Mouse (Mus musculus) embryo, embryonic 9.5 days (tissue): Measurements from ENCODE around the gene Myo3a.

ENCODE experiments used
- DNase-seq: peaks from one replicate; pipeline ENCODE4 v3.0.0-alpha.2; 2017; ENCODE audit errors: extremely low spot score

Myo3a gene

DNA sequence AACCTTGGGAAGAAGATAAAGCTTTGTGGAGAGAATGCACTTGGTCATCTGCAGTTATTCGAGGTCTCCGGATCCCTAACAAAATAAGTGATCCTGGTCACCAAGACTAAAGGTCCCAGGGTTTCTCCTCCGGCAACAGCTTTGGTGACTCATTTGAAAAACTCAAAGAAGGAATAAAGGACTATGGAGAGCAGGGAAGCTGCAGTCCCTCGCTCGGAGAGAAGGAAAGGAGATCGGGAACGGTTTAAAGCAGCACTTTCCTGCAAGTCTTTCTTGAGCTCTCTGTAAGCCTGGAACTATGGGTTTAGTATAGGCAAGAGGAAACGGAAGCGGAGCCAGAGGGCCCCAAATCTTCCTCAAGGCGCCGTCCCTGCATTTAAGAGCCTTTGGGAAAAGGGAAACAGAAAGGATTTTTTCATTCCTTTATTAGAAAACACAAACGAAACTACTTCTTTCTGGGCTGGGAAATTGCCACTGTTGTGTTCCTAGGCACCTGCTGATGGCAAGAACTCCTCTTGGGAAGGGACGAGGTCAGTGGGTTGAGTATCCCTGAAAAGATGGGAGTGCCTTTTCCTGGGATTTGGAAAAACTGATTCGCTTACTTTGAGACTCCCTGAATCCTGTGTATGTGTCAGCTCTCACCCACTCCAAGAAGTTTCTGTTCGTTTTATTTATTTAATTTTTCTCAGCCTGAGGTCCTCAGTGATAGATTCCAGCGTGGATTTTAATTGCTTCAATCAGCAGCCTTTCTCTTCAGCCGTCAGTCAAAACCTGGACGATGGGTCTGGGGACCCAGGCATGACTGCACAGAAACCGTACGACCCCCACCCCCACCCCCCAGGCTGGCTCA is 393.9 kb downstream of the Myo3a start:
- DNase-seq = peak; percentile 25

DNA sequence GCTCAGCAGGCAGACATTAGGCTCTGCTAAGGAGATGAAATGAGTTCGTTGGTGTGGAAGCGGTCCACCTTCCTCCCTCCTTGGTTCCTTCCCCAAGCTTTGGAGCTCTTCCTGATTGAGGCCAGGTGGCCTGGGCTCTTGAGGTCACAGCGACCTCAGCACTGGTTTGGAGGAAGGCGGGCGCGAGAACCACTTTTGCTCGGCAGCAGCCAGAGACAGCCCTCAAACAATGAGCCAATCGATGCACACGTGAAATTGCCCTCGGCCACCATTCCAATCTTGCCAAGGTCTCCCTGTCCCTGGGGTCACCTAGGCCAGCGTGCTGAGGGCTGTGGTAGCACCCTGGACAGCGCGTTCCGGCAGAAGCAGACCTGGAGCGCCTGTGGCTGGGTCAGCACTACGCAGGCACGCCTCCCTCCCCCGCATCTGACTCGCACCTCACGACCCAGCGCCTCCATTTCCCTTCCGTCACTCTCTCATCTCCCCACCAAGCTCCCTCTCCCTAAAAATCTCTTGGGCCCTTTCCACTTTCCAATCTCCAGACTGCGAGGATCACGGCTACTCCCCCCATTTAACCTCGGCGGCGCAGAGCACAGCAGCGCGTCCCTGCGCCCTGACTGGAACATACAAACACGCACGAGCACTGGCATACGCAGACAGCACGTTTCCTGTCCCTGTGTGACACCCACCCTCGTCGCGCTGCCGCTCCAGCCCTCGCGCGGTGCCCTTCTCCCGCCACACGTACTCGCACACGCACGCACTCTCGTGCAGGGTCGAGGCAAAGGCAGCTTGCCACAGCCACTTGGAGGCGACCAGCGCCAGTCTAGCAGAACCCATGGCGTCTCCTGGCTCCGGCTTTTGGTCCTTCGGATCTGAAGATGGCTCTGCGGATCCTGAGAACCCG is 394.8 kb downstream of the Myo3a start, which contains the start of gene Gad2:
Gene Gad2, plus strand, starts transcription at position 378 of the 904 bp plus-strand sequence.
- DNase-seq = peak; percentile 59

- DNase-seq = peak; percentile 31
Observed at GRCm38 (mm10) chr2:22623111-22624070, 396.1 kb downstream of the Myo3a start.

DNA sequence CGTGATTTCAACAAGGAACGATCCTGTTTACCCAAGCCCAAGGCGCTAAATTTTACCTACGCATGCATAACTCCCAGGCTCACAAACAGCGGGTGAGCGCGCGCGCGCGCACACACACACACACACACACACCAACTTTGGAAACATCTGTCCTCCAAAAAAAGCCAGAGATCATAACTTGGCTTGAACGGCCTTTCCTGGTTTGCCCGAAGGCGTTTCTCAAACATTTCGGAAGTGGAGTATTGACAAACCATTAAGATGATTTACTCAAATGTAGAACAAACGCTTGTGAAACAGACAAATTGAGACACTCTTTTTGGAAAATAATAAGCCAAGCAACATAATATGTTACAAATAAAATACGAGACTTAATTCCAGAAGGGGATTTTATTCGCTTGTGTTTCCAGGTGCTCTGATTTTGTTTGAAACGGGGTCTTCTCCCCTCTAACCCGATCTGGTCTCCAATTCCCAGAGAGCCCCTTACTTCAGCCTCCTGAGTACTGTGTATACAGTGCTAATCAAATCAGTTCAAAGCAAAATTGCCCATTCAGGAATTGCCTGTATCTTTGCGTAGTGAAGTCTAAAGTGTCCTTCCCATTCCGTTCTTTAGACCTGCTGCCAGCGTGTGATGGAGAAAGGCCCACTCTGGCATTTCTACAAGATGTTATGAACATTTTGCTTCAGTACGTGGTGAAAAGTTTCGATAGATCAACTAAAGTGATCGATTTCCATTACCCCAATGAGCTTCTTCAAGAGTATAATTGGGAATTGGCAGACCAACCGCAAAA is 397.1 kb downstream of the Myo3a start:
- peak; percentile 38 for DNase-seq

DNA sequence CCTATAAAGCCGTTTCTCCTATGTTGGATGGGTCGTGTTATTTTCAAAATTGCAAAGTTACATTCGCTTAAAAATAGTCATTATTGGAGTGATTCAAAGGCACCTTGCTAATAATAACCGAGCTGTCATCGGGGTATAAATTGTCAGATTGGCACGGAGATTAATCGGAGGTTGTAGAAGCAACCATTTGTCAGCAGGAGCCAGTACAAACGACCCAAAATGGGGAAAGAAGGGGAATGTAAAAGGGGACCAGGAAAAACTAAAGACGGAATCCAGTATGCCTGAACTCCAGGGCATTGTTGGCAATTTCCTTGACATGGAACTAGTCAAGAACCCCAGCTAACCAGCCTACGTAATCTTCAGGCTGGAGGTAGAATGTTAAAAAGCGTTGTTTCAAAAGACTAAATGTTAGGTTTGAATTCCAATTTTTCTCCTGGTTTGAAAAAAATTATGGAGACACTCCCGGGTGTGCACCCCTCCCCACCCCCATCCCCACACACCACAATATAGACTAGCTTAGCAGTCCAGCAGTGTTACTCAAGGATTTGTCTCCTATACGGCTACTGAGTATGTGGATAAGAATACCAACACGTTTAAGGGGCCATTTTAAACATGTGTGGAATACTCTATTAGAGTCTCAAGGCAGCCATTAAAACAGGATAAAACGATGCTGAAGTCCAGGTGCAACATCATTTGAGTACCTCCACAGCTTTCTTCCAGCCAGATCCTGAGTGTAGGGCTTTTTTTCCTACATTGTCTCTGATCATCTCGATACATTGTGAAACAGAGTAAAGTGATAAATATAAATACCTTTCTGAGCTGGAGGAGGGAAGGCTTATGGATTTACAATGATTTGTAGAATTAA is 398.0 kb downstream of the Myo3a start:
- peak; percentile 21 for DNase-seq

- no peak for DNase-seq
Observed at GRCm38 (mm10) chr2:22627147-22627666, 399.9 kb downstream of the Myo3a start.

DNA sequence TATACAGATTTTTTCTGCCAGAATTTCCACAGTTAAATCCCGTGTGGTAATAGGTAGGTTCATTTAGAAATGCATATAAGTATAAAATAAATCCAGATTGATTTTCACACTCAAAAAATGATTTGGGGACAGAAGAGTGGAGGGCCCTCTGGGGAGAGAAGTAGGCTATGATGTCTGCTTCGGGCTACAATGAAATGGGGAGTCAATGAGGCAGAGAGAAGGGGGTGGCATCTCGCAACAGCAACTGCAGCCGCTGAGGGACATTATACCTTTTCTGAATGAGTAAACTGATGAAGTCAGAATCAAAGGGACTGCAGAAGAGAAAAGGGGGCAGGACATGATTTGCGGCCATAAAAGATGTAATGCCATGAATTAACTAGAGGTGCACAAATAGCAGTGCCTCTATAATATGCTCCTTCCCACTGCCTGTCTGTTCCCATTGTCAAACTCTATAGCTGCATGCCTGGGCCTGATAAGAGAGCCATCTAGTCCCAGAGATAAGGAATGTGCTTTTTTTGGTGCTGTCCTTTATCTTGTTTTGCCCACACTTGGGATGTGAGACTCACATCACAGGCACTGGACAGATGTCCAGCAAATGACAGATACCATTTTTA is 400.6 kb downstream of the Myo3a start:
- DNase-seq = no peak

DNA sequence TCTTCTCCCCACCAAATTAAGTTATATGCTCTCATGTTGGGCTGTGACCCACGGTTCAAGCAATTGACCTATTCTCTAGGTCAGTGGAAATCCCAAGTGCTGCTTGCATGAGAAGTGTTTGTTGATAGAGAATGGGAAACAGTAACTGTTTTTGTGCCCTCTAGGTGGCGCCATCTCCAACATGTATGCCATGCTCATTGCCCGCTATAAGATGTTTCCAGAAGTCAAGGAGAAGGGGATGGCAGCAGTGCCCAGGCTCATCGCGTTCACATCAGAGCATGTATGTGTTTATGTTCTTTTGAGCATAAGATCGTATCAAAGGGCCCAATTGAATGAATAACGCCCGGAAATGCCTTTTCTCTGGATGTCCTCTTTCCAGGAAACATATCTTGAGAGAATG is 407.5 kb downstream of the Myo3a start:
- DNase-seq = peak; percentile 15

DNA sequence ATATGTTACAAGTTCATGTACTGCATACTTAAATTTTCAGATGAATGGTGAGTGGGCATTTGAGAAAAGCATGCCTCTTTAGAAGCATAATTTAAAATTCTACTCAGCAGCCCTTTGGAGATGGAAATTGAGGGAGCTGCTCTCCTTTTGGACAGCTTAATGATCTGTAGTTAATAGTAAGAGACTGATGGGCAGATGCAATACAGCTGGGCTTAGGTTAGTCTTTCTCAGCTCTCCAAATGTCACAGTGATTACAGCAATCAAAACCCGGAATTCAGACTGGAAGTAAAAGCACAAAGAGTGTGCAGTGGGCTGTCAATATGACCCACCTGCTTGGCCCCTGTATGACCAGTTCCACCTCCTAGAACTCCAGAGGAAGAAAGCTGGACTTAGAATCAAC is 418.8 kb downstream of the Myo3a start:
- no peak for DNase-seq

DNA sequence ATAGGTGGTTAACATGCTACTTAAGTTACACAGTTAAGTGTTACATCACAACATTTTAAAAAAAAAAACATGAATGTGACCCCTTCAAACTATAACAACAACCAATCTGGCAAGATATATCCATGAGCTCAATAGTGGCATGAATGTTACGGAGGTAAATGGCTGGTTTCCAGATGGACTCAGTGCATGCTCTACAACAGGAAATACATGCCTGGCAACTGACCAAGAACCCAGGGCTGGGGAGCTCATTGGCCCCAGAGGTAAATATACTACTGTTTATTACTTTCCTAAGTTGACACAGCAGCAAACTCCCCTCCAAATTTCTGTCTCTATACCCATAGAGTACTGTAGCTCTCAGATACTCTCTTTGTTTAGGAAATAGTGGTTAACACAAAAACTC is 421.1 kb downstream of the Myo3a start:
- no peak for DNase-seq

GRCm38 (mm10) chr2:22651826-22652225 is 424.5 kb downstream of the Myo3a start:
- no peak for DNase-seq

DNA sequence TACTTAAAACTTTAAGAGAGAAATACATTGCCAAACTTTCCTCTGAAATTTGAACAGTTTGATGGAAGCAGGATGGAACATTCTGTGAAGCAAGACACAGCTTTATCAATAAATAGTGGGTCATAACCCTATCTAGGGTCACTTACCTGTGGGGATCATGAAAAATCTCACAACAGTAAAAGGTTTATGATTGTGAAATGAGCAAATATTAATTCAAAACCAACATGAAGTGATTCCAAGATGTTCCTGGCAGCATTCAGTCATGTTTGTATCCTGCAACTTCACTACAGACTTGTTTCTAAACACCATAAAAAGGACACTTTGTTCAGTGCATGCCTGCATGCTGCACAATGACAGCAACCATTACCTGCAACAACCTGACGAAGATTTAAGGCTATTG is 436.4 kb downstream of the Myo3a start:
- DNase-seq = no peak
